Mouse (Mus musculus) CH12.LX (cell line): ENCODE measurements at regions not wholly inside any gene's neighbourhood (a gene's known extent, or its start where the extent isn't known, plus 50 kb on each side); places are given as distances from the start of the nearest gene placed in this dataset.

ENCODE experiments used
- DNase-seq: peaks from one replicate; pipeline ENCODE4 v3.0.0-alpha.2; 2013; ENCODE audit errors: extremely low read depth
- H3K27ac ChIP-seq: 2 replicates; pipeline ENCODE4 v1.5.1; 2012; ENCODE audit warnings: low read depth, mild to moderate bottlenecking, control low read depth, moderate library complexity; ENCODE audit not compliant: insufficient read depth
- H3K27me3 ChIP-seq: replicated peaks from 2 replicates; pipeline ENCODE3; 2012; ENCODE audit warnings: inconsistent platforms
- H3K36me3 ChIP-seq, 2 experiments: replicated peaks in 1 of 2; 2 replicates each; pipeline versions ENCODE3 to v1.6.1; 2012; ENCODE audit warnings: inconsistent platforms in 1 of 2, low read length in 1 of 2, mild to moderate bottlenecking in 1 of 2, mixed read lengths in 1 of 2, moderate library complexity in 1 of 2; ENCODE audit not compliant: control insufficient read depth in 1 of 2, insufficient read depth in 1 of 2
- H3K4me1 ChIP-seq, 2 experiments: 2 replicates each; pipeline ENCODE4 v1.6.1; 2012; ENCODE audit warnings: inconsistent platforms in 1 of 2, moderate library complexity in 1 of 2; ENCODE audit not compliant: insufficient read depth in 2 of 2, control insufficient read depth in 1 of 2
- H3K4me2 ChIP-seq: 2 replicates; pipeline ENCODE4 v1.6.1; 2012; ENCODE audit warnings: low read depth, mild to moderate bottlenecking, control low read depth; ENCODE audit not compliant: poor library complexity, insufficient read depth, severe bottlenecking
- H3K4me3 ChIP-seq, 3 experiments: fragments of 150-350 bp in 1 of 3; sonication (generic) in 1 of 3; replicated peaks in 1 of 3; 2 replicates each; pipeline versions ENCODE3 to v1.5.1; 2011 to 2012; ENCODE audit warnings: low read depth in 2 of 3, low read length in 2 of 3, mild to moderate bottlenecking in 2 of 3, moderate library complexity in 2 of 3, control low read depth in 1 of 3, improper control_type of control experiment in 1 of 3, inconsistent platforms in 1 of 3, mixed read lengths in 1 of 3; ENCODE audit not compliant: poor library complexity in 1 of 3
- H3K79me2 ChIP-seq: replicated peaks from 2 replicates; pipeline ENCODE4 v1.6.1; 2012; ENCODE audit warnings: mild to moderate bottlenecking, moderate library complexity; ENCODE audit not compliant: control insufficient read depth, poor library complexity, insufficient read depth, severe bottlenecking; ENCODE audit errors: extremely low read depth
- H3K9ac ChIP-seq: 2 replicates; pipeline ENCODE4 v1.6.1; 2012; ENCODE audit warnings: low read depth, mild to moderate bottlenecking, control low read depth, moderate library complexity; ENCODE audit not compliant: insufficient read depth
- H3K9me3 ChIP-seq: replicated peaks from 2 replicates; pipeline ENCODE3; 2012; ENCODE audit warnings: low read length, inconsistent platforms, mixed read lengths
- BHLHE40 ChIP-seq: IDR thresholded peaks from 2 replicates; pipeline ENCODE4 v1.6.1; 2011; ENCODE audit warnings: mild to moderate bottlenecking, low read depth, low read length, improper control_type of control experiment
- CHD1 ChIP-seq: IDR thresholded peaks from 2 replicates; pipeline ENCODE4 v1.6.1; 2012; ENCODE audit warnings: low read depth, low read length, improper control_type of control experiment, inconsistent platforms
- CHD2 ChIP-seq: IDR thresholded peaks from 2 replicates; pipeline ENCODE4 v1.6.1; 2011; ENCODE audit warnings: low read length, improper control_type of control experiment
- CTCF ChIP-seq, 2 experiments: IDR thresholded peaks in 1 of 2; conservative IDR thresholded peaks in 1 of 2; 2 replicates each; pipeline ENCODE4 v1.5.1; 2011 to 2012; ENCODE audit warnings: low read depth in 2 of 2, low read length in 2 of 2, improper control_type of control experiment in 1 of 2, inconsistent platforms in 1 of 2, mild to moderate bottlenecking in 1 of 2, moderate library complexity in 1 of 2
- E2F4 ChIP-seq: IDR thresholded peaks from 2 replicates; pipeline ENCODE4 v1.6.1; 2011; ENCODE audit warnings: low read depth, low read length, improper control_type of control experiment; ENCODE audit not compliant: insufficient replicate concordance
- ELF1 ChIP-seq: IDR thresholded peaks from 2 replicates; pipeline ENCODE4 v1.6.1; 2014; ENCODE audit warnings: low read depth, mild to moderate bottlenecking, inconsistent platforms, low read length, improper control_type of control experiment
- EP300 ChIP-seq: IDR thresholded peaks from 2 replicates; pipeline ENCODE4 v1.6.1; 2011; ENCODE audit warnings: low read length, improper control_type of control experiment
- ETS1 ChIP-seq: conservative IDR thresholded peaks from 2 replicates; pipeline ENCODE4 v1.6.1; 2012; ENCODE audit warnings: low read depth, mild to moderate bottlenecking, inconsistent platforms, low read length, improper control_type of control experiment, moderate library complexity
- GABPA ChIP-seq: IDR thresholded peaks from 2 replicates; pipeline ENCODE4 v1.6.1; 2012; ENCODE audit warnings: low read depth, low read length, improper control_type of control experiment, inconsistent platforms; ENCODE audit not compliant: insufficient replicate concordance
- IRF4 ChIP-seq: IDR thresholded peaks from 2 replicates; pipeline ENCODE4 v1.6.1; 2014; ENCODE audit warnings: low read depth, mild to moderate bottlenecking, inconsistent platforms, low read length, improper control_type of control experiment
- JUND ChIP-seq: conservative IDR thresholded peaks from 2 replicates; pipeline ENCODE4 v1.6.1; 2011; ENCODE audit warnings: low read depth, low read length, improper control_type of control experiment
- KAT2A ChIP-seq: IDR thresholded peaks from 2 replicates; pipeline ENCODE4 v1.6.1; 2012; ENCODE audit warnings: low read length, improper control_type of control experiment, inconsistent platforms; ENCODE audit not compliant: insufficient replicate concordance
- MAFK ChIP-seq: IDR thresholded peaks from 2 replicates; pipeline ENCODE4 v1.6.1; 2011; ENCODE audit warnings: low read length, improper control_type of control experiment; ENCODE audit not compliant: insufficient replicate concordance
- MAX ChIP-seq: IDR thresholded peaks from 2 replicates; pipeline ENCODE4 v1.6.1; 2011; ENCODE audit warnings: low read length, improper control_type of control experiment
- MAZ ChIP-seq: IDR thresholded peaks from 2 replicates; pipeline ENCODE4 v1.6.1; 2012; ENCODE audit warnings: low read depth, mild to moderate bottlenecking, inconsistent platforms, low read length, improper control_type of control experiment, moderate library complexity
- MEF2A ChIP-seq: IDR thresholded peaks from 2 replicates; pipeline ENCODE4 v1.6.1; 2014; ENCODE audit warnings: low read depth, mild to moderate bottlenecking, inconsistent platforms, low read length, improper control_type of control experiment, borderline replicate concordance
- MYC ChIP-seq: IDR thresholded peaks from 2 replicates; pipeline ENCODE4 v1.6.1; 2011; ENCODE audit warnings: low read depth, mild to moderate bottlenecking, improper control_type of control experiment, low read length
- NRF1 ChIP-seq: IDR thresholded peaks from 2 replicates; pipeline ENCODE4 v1.6.1; 2014; ENCODE audit warnings: low read depth, mild to moderate bottlenecking, inconsistent platforms, low read length, improper control_type of control experiment, moderate library complexity
- PAX5 ChIP-seq: IDR thresholded peaks from 2 replicates; pipeline ENCODE4 v1.6.1; 2012; ENCODE audit warnings: low read length, inconsistent platforms, mixed read lengths
- POLR2A ChIP-seq: IDR thresholded peaks from 2 replicates; pipeline ENCODE4 v1.6.1; 2011; ENCODE audit warnings: low read depth, mild to moderate bottlenecking, improper control_type of control experiment, low read length
- POLR2AphosphoS2 ChIP-seq: IDR thresholded peaks from 2 replicates; pipeline ENCODE4 v1.6.1; 2011; ENCODE audit warnings: low read depth, low read length, improper control_type of control experiment
- RAD21 ChIP-seq: IDR thresholded peaks from 2 replicates; pipeline ENCODE4 v1.6.1; 2011; ENCODE audit warnings: low read depth, mild to moderate bottlenecking, low read length, improper control_type of control experiment, moderate library complexity
- RCOR1 ChIP-seq: conservative IDR thresholded peaks from 2 replicates; pipeline ENCODE4 v1.6.1; 2012; ENCODE audit warnings: low read depth, mild to moderate bottlenecking, inconsistent platforms, low read length, improper control_type of control experiment
- SIN3A ChIP-seq: IDR thresholded peaks from 2 replicates; pipeline ENCODE4 v1.6.1; 2012; ENCODE audit warnings: low read length, improper control_type of control experiment, inconsistent platforms
- SMC3 ChIP-seq: IDR thresholded peaks from 2 replicates; pipeline ENCODE4 v1.6.1; 2011; ENCODE audit warnings: low read depth, low read length, improper control_type of control experiment
- TBP ChIP-seq: conservative IDR thresholded peaks from 2 replicates; pipeline ENCODE4 v1.6.1; 2011; ENCODE audit warnings: low read depth, low read length, improper control_type of control experiment
- UBTF ChIP-seq: IDR thresholded peaks from 2 replicates; pipeline ENCODE4 v1.6.1; 2012; ENCODE audit warnings: low read depth, mild to moderate bottlenecking, inconsistent platforms, low read length, improper control_type of control experiment, moderate library complexity
- USF2 ChIP-seq: conservative IDR thresholded peaks from 2 replicates; pipeline ENCODE4 v1.6.1; 2011; ENCODE audit warnings: low read depth, low read length, improper control_type of control experiment
- ZC3H11A ChIP-seq: IDR thresholded peaks from 2 replicates; pipeline ENCODE4 v1.6.1; 2012; ENCODE audit warnings: low read depth, mild to moderate bottlenecking, inconsistent platforms, low read length, improper control_type of control experiment
- ZKSCAN1 ChIP-seq: IDR thresholded peaks from 2 replicates; pipeline ENCODE4 v1.6.1; 2012; ENCODE audit warnings: low read depth, inconsistent platforms, low read length, improper control_type of control experiment, borderline replicate concordance
- ZNF384 ChIP-seq: IDR thresholded peaks from 2 replicates; pipeline ENCODE4 v1.6.1; 2012; ENCODE audit warnings: low read depth, low read length, improper control_type of control experiment, inconsistent platforms
- dilution Hi-C: fragments of 300-500 bp; cut with MboI; formaldehyde crosslinking; loops from 2 replicates; pipeline ENCODE4 v1.14.3; 2020; ENCODE audit warnings: low sequenced_read_pairs; ENCODE audit not compliant: extremely low pct_unique_long_range_greater_than_20kb, extremely low pct_ligation_motif_present
- in situ Hi-C: fragments of 300-500 bp; cut with MboI; formaldehyde crosslinking; loops from 3 replicates; pipeline ENCODE4 v1.14.3; 2019; ENCODE audit warnings: low sequenced_read_pairs, low pct_ligation_motif_present, low pct_unique_long_range_greater_than_20kb, mixed read lengths

- H3K4me2 ChIP-seq = peak overlapping the region; percentile 74
- DNase-seq = peak; percentile 47
- dilution Hi-C loops (no loop called here), in situ Hi-C loops (no loop called here)
- H3K4me1 ChIP-seq = peaks cover 19 to 56% of the 10 kb centered on the region in 2 experiments; a peak in 3 of 4 replicates
- H3K27ac ChIP-seq = no peak overlapping the region
- H3K79me2 ChIP-seq = no peaks in the 10 kb centered on the region
- no peaks in the 10 kb centered on the region for H3K9me3 ChIP-seq
- H3K36me3 ChIP-seq = no peaks in the 10 kb centered on the region
- H3K27me3 ChIP-seq = no peaks in the 10 kb centered on the region
- no peak overlapping the region for H3K4me3 ChIP-seq
- peak overlapping the region; percentile 17; the same call in 1 of the 2 replicates for H3K9ac ChIP-seq
- TF ChIP-seq BHLHE40 (peak; percentile 22; the same call in 1 of the 2 replicates), CHD2 (peak; percentile 51; the same call in 1 of the 2 replicates), MAX (no peak), RAD21 (no peak), MYC (no peak), ETS1 (peak; percentile 29; the same call in 1 of the 2 replicates), NRF1 (no peak), KAT2A (0 out of 2 replicates have a peak, but pooled peaks have one; percentile 51), GABPA (no peak), POLR2AphosphoS2 (no peak), IRF4 (peak; percentile 71), PAX5 (no peak), MEF2A (no peak), ZNF384 (no peak), EP300 (peak; percentile 42; the same call in 1 of the 2 replicates)
- TF ChIP-seq, all 38 proteins: peak for 6
Observed at GRCm38 (mm10) chr8:127811338-127811737, 547.1 kb upstream of the Nrp1 start.

- H3K27ac ChIP-seq = no peak overlapping the region; the same call in 1 of the 2 replicates
- TF ChIP-seq SMC3 = 0 out of 2 replicates have a peak, but pooled peaks have one; percentile 1
- no peak for TF ChIP-seq POLR2AphosphoS2
- no peak for TF ChIP-seq CTCF (conservative IDR thresholded peaks at IDR 0.05 in 1 of 2, IDR thresholded peaks at IDR 0.05 in 1 of 2; ENCODE audit: low read depth in 2 of 2, low read length in 2 of 2)
- TF ChIP-seq USF2 = no peak
- TF ChIP-seq CHD1 = no peak
- peak; percentile 65 for TF ChIP-seq POLR2A
- no peak for TF ChIP-seq MAZ
- TF ChIP-seq E2F4 = no peak
- no peak for TF ChIP-seq MYC
- TF ChIP-seq ZC3H11A = no peak
- no peak for TF ChIP-seq JUND
- peak; percentile 47; the same call in 1 of the 2 replicates for TF ChIP-seq BHLHE40
- TF ChIP-seq TBP = peak; percentile 79
- peak; percentile 85 for TF ChIP-seq ELF1
- no peak for TF ChIP-seq UBTF
- TF ChIP-seq KAT2A = no peak
- TF ChIP-seq PAX5 = no peak
- no peak for TF ChIP-seq RCOR1
- 0 out of 2 replicates have a peak, but pooled peaks have one; percentile 31 for TF ChIP-seq SIN3A
- no peak for TF ChIP-seq ZKSCAN1
- no peak for TF ChIP-seq ZNF384
- no peak for TF ChIP-seq ETS1
- no peak for TF ChIP-seq MAFK
Observed at GRCm38 (mm10) chr8:127814785-127815523, 543.5 kb upstream of the Nrp1 start.

More at GRCm38 (mm10) chr8:127814785-127815523, 543.5 kb upstream of the Nrp1 start:
- Histone ChIP-seq H3K36me3 (no peaks in the 10 kb centered on the region), H3K9ac (peak overlapping the region; percentile 66), H3K79me2 (no peaks in the 10 kb centered on the region), H3K27me3 (no peaks in the 10 kb centered on the region), H3K4me2 (peak overlapping the region; percentile 44), H3K9me3 (no peaks in the 10 kb centered on the region), H3K4me3 (peak overlapping the region in 1 of 3 experiments; percentile 23), H3K4me1 (peaks cover 21 to 59% of the 10 kb centered on the region in 2 experiments; a peak in 3 of 4 replicates)
- dilution Hi-C loops = no loop called here
- peak; percentile 86 for DNase-seq
- in situ Hi-C loops = no loop called here
